Mouse (Mus musculus) MEL (cell line): ENCODE measurements around the gene Dlx3.

Experiments used
- BHLHE40 ChIP-seq: IDR thresholded peaks from 2 replicates; pipeline ENCODE4 v1.6.1; 2012; ENCODE audit warnings: low read depth, mild to moderate bottlenecking, inconsistent platforms, low read length, improper control_type of control experiment, borderline replicate concordance
- CHD1 ChIP-seq: IDR thresholded peaks from 2 replicates; pipeline ENCODE4 v1.6.1; 2012; ENCODE audit warnings: low read depth, mild to moderate bottlenecking, inconsistent platforms, low read length, improper control_type of control experiment
- CTCF ChIP-seq, 3 experiments: IDR thresholded peaks in 2 of 3; conservative IDR thresholded peaks in 1 of 3; 2 replicates each; pipeline ENCODE4 v1.5.1; 2011 to 2012; ENCODE audit warnings: low read length in 3 of 3, low read depth in 2 of 3, mild to moderate bottlenecking in 2 of 3, improper control_type of control experiment in 1 of 3, inconsistent platforms in 1 of 3, mixed read lengths in 1 of 3, moderate library complexity in 1 of 3; ENCODE audit not compliant: control insufficient read depth in 1 of 3, insufficient read depth in 1 of 3, poor library complexity in 1 of 3, severe bottlenecking in 1 of 3
- EP300 ChIP-seq, 2 experiments: IDR thresholded peaks; 2 replicates each; pipeline ENCODE4 v1.6.1; 2011; ENCODE audit warnings: improper control_type of control experiment in 2 of 2, low read length in 2 of 2, low read depth in 1 of 2, mild to moderate bottlenecking in 1 of 2
- KAT2A ChIP-seq: conservative IDR thresholded peaks from 2 replicates; pipeline ENCODE4 v1.6.1; 2012; ENCODE audit warnings: low read depth, low read length, improper control_type of control experiment, inconsistent platforms
- POLR2A ChIP-seq, 2 experiments: IDR thresholded peaks; 2 replicates each; pipeline ENCODE4 v1.6.1; 2011 to 2012; ENCODE audit warnings: low read length in 2 of 2, mild to moderate bottlenecking in 2 of 2, control low read depth in 1 of 2, improper control_type of control experiment in 1 of 2, low read depth in 1 of 2, moderate library complexity in 1 of 2; ENCODE audit not compliant: control insufficient read depth in 1 of 2, insufficient read depth in 1 of 2, poor library complexity in 1 of 2
- POLR2AphosphoS5 ChIP-seq: IDR thresholded peaks from 2 replicates; pipeline ENCODE4 v1.6.1; 2012; ENCODE audit warnings: low read depth, borderline replicate concordance, mild to moderate bottlenecking, inconsistent platforms, low read length, moderate library complexity, mixed read lengths
- RAD21 ChIP-seq: IDR thresholded peaks from 2 replicates; pipeline ENCODE4 v1.6.1; 2011; ENCODE audit warnings: mild to moderate bottlenecking, low read depth, low read length, improper control_type of control experiment
- TBP ChIP-seq: IDR thresholded peaks from 2 replicates; pipeline ENCODE4 v1.8.0; 2011; ENCODE audit warnings: low read depth, low read length, improper control_type of control experiment
- USF1 ChIP-seq: IDR thresholded peaks from 2 replicates; pipeline ENCODE4 v1.6.1; 2014; ENCODE audit warnings: low read depth, mild to moderate bottlenecking, inconsistent platforms, low read length, improper control_type of control experiment, moderate library complexity
- USF2 ChIP-seq, 2 experiments: IDR thresholded peaks; 2 replicates each; pipeline ENCODE4 v1.6.1; 2011 to 2012; ENCODE audit warnings: improper control_type of control experiment in 2 of 2, low read length in 2 of 2, borderline replicate concordance in 1 of 2, inconsistent platforms in 1 of 2, low read depth in 1 of 2, mild to moderate bottlenecking in 1 of 2; ENCODE audit not compliant: insufficient read depth in 1 of 2

- TF ChIP-seq POLR2AphosphoS5 (no peak), TBP (no peak), KAT2A (no peak), POLR2A (IDR thresholded peaks at IDR 0.05; ENCODE audit: control insufficient read depth in 1 of 2, insufficient read depth in 1 of 2, low read depth in 1 of 2, low read length in 2 of 2, poor library complexity in 1 of 2) (no peak), CTCF (IDR thresholded peaks at IDR 0.05 in 2 of 3, conservative IDR thresholded peaks at IDR 0.05 in 1 of 3; ENCODE audit: control insufficient read depth in 1 of 3, insufficient read depth in 1 of 3, low read depth in 2 of 3, low read length in 3 of 3, poor library complexity in 1 of 3, severe bottlenecking in 1 of 3) (no peak), EP300 (IDR thresholded peaks at IDR 0.05; ENCODE audit: low read depth in 1 of 2, low read length in 2 of 2) (no peak), USF1 (no peak), RAD21 (no peak), USF2 (IDR thresholded peaks at IDR 0.05; ENCODE audit: borderline replicate concordance in 1 of 2, insufficient read depth in 1 of 2, low read depth in 1 of 2, low read length in 2 of 2) (no peak), BHLHE40 (no peak), CHD1 (no peak)
These were observed 39.1 kb upstream of the Dlx3 start for GRCm38 (mm10) chr11:95080783-95081182.
